Mouse (Mus musculus) splenic B cell, adult 2 months (primary cell): ENCODE measurements around the gene Olfr1019.

Source experiments
- DNase-seq: peaks from one replicate; pipeline ENCODE4 v3.0.0-alpha.2; 2011; ENCODE audit warnings: low read depth, low spot score
- H3K27me3 ChIP-seq: 2 replicates; pipeline ENCODE4 v1.6.1; 2012; ENCODE audit warnings: mild to moderate bottlenecking, low read length, moderate library complexity, mixed read lengths; ENCODE audit not compliant: control insufficient read depth, poor library complexity, insufficient read depth, severe bottlenecking
- H3K36me3 ChIP-seq: 2 replicates; pipeline ENCODE4 v1.6.1; 2012; ENCODE audit warnings: mild to moderate bottlenecking, low read length, moderate library complexity, mixed read lengths; ENCODE audit not compliant: control insufficient read depth, poor library complexity, insufficient read depth, severe bottlenecking

Gene Olfr1019

GRCm38 (mm10) chr2:85845383-85845782 lies at the start of gene Olfr1019:
Gene Olfr1019, minus strand, starts transcription at chr2:85845483.
- DNase-seq = no peak
- no peaks in the 10 kb centered on the region for H3K27me3 ChIP-seq

GRCm38 (mm10) chr2:85885340-85885739 lies 40.1 kb upstream of the Olfr1019 start, which contains the start of gene Olfr1023:
Gene Olfr1023, plus strand, starts transcription at chr2:85885640.
- H3K36me3 ChIP-seq = no peaks in the 10 kb centered on the region
- no peak for DNase-seq

More at GRCm38 (mm10) chr2:85845383-85845782, at the start of gene Olfr1019:
- H3K36me3 ChIP-seq = no peaks in the 10 kb centered on the region

GRCm38 (mm10) chr2:85868294-85868693 lies 23.0 kb upstream of the Olfr1019 start, which contains the start of gene Olfr1022:
Gene Olfr1022, plus strand, starts transcription at chr2:85868594.
- Histone ChIP-seq H3K36me3 (no peaks in the 10 kb centered on the region), H3K27me3 (no peaks in the 10 kb centered on the region)
- DNase-seq = no peak

More at GRCm38 (mm10) chr2:85885340-85885739, 40.1 kb upstream of the Olfr1019 start, which contains the start of gene Olfr1023:
- no peaks in the 10 kb centered on the region for H3K27me3 ChIP-seq

GRCm38 (mm10) chr2:85846730-85847129 lies 1.4 kb upstream of the Olfr1019 start, which contains the start of gene Olfr1020:
Gene Olfr1020, plus strand, starts transcription at chr2:85847030.
- no peaks in the 10 kb centered on the region for H3K27me3 ChIP-seq

GRCm38 (mm10) chr2:85818179-85818578 lies 27.1 kb downstream of the Olfr1019 start, which contains the start of gene Olfr1018:
Gene Olfr1018, plus strand, starts transcription at chr2:85818479.
- DNase-seq = no peak
- Histone ChIP-seq H3K27me3 (no peaks in the 10 kb centered on the region), H3K36me3 (no peaks in the 10 kb centered on the region)

More at GRCm38 (mm10) chr2:85846730-85847129, 1.4 kb upstream of the Olfr1019 start, which contains the start of gene Olfr1020:
- DNase-seq = no peak
- H3K36me3 ChIP-seq = no peaks in the 10 kb centered on the region

GRCm38 (mm10) chr2:85804501-85804900 lies 40.8 kb downstream of the Olfr1019 start:
- Histone ChIP-seq H3K36me3 (no peaks in the 10 kb centered on the region), H3K27me3 (no peaks in the 10 kb centered on the region)
- DNase-seq = no peak

- DNase-seq = no peak
- H3K36me3 ChIP-seq = no peaks in the 10 kb centered on the region
- H3K27me3 ChIP-seq = no peaks in the 10 kb centered on the region
Observed at GRCm38 (mm10) chr2:85802444-85802843, 42.8 kb downstream of the Olfr1019 start, which contains the start of gene Olfr1016. Gene Olfr1016, minus strand, starts transcription at chr2:85802544.

- no peak for DNase-seq
- Histone ChIP-seq H3K27me3 (no peaks in the 10 kb centered on the region), H3K36me3 (no peaks in the 10 kb centered on the region)
Observed at GRCm38 (mm10) chr2:85792331-85792730, 53.0 kb downstream of the Olfr1019 start.
